Mouse (Mus musculus) embryo, embryonic 10 days (tissue): ENCODE measurements at regions not wholly inside any gene's neighbourhood (a gene's known extent, or its start where the extent isn't known, plus 50 kb on each side); places are given as distances from the start of the nearest gene placed in this dataset.

ENCODE experiments used
- DNase-seq: peaks from one replicate; pipeline ENCODE4 v3.0.0-alpha.2; 2015; ENCODE audit warnings: low spot score

GRCm38 (mm10) chr8:100515896-100516295 is 1099.6 kb upstream of the Cdh8 start:
- DNase-seq = no peak

- DNase-seq = no peak
These were observed 1098.9 kb upstream of the Cdh8 start for GRCm38 (mm10) chr8:100515152-100515551.

- DNase-seq = no peak
These were observed 1090.2 kb upstream of the Cdh8 start for GRCm38 (mm10) chr8:100506478-100506877.

- no peak for DNase-seq
These were observed 1084.1 kb upstream of the Cdh8 start for GRCm38 (mm10) chr8:100500342-100500712.

- DNase-seq = peak; percentile 4
These were observed 1083.5 kb upstream of the Cdh8 start for GRCm38 (mm10) chr8:100499614-100500341.

- DNase-seq = no peak
These were observed 1078.2 kb upstream of the Cdh8 start for GRCm38 (mm10) chr8:100494445-100494844.

GRCm38 (mm10) chr8:100475950-100476349 is 1059.7 kb upstream of the Cdh8 start:
- DNase-seq = no peak

- DNase-seq = no peak
These were observed 1035.0 kb upstream of the Cdh8 start for GRCm38 (mm10) chr8:100451231-100451630.

DNA sequence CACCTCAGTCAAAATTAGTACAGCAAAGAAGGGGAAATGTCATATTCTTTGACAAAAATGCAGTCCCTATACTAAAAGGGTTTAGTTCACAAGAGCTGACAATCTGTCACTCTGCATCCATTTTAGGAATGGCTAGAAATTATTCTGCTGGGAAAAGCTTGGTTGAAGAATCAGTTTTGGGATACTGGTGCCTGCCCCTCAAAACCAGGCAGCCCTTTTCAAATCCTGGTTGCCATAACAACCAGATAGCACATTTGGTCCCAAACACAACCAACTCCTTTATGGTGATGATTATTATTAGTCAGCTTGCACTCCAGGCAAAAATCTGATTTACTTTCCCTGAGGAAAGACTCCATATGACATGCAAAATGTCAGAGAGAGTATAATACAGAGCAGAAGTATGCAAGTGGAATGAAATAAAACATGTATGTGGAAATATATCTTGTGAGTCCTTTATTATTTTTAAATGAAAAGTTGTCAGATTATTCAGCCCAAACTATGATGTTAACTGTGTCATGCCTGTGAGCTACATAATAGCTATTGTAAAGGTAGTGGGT is 1034.2 kb upstream of the Cdh8 start:
- no peak for DNase-seq

DNA sequence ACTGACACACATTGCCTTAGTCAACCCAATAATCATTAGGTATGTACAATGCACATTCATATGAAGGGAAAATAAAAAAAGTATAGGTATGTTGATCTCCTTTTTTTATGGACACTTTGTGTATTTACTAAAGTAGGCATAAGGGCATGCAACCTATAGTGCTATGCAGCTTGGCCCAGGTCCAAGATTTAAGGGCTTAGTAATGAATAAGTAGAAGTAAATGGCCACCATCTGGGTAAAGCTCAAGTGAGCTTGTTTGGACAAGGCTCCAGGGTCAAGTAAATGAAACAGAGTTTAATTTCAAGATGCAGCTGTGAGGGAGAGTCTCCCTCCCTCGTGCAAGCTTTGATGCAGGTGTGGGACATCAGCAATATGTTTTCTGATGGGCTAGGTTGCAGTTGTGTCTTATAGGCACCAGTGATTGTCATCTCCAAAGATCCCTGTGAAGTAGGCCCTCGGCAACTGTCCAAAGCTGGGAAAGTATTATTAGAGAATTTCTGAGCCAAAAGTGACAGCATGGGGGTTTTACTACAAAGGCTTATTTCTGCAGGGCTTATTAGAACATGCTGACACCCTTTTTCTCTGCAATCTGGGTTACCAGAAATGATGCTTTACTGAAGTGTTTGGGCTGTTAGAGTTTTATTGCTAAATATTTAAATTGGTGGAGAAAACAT is 1030.5 kb upstream of the Cdh8 start:
- no peak for DNase-seq
